Mouse (Mus musculus) liver, postnatal 0 days (tissue): ENCODE results near the gene Cdh18.

Experiments used
- CTCF ChIP-seq: sonication (generic); IDR thresholded peaks from 2 replicates; pipeline ENCODE4 v1.5.1; 2016; ENCODE audit warnings: antibody characterized with exemption, low read depth
- EP300 ChIP-seq: IDR thresholded peaks from 2 replicates; pipeline ENCODE4 v1.6.1; 2016; ENCODE audit warnings: antibody characterized with exemption, low read depth, mild to moderate bottlenecking

DNA sequence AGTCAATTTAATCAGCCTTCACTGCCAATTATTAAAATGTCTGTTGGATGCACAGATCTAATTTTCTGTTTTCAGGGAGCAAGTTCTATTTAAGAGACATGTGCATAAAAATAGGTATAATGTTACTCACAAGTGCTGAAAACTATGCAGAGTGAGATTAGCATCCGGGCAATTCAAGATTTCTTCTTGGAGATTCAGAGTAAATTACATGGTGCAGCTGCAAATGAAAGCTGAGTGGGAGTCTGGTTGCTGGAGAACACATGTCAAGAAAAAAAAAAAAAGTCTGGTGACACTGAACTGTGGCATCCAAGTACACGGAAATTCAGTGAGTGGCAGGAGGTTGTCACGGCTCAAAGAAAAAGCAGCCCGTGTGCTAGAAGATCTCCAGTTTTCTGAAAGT lies 348.9 kb downstream of the Cdh18 start:
- TF ChIP-seq CTCF (no peak), EP300 (no peak)
